Mouse (Mus musculus): ENCODE data around the gene 5730522E02Rik.

DNA sequence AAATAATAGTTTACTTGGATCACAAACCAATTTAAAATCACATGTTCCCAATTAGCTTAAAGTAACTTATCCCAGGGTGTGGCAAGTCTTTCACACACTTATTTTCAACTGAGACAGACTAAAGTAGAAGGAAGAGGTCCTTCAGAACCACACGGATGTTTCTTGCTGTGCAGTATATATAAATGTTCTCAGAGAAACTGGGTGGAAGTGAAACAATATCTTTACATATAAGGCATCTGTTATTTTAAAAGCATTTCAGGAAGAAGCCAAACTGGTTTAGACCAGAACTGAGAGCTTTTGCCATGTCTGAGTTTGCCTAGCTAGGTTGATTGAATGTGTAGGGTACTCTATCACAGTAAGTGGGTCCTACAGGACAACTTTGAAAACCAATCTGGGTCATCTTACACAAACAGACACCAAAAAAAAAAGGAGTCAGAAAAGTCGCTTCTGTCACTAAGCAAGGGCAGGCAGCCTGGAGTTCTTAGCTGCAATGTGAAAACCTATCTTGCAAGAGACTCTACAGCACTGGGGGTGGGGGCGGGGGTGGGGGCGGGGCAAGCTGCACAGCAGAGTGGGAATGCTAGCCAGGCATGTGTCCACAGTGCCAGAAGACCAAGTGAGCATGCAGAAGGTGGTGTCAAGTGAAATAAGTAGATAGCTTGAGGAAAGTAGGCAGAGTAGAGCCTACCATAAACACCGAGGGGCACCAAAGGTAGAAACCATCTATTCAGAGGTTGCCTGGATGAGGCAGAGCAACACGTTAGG, 463.3 kb downstream of the 5730522E02Rik start:
- no peak for TF ChIP-seq POLR2AphosphoS2 (IDR thresholded peaks at IDR 0.05; ENCODE audit: low read length)
- TF ChIP-seq NELFE (IDR thresholded peaks at IDR 0.05; ENCODE audit: low read depth, low read length) = no peak
- no peak for TF ChIP-seq POLR2AphosphoS5 (IDR thresholded peaks at IDR 0.05; ENCODE audit: borderline replicate concordance, low read depth, low read length)
- no peak for TF ChIP-seq POLR2A (IDR thresholded peaks at IDR 0.05; ENCODE audit: control insufficient read depth in 1 of 2, insufficient read depth in 1 of 2, low read depth in 1 of 2, low read length in 2 of 2, poor library complexity in 1 of 2)
- TF ChIP-seq CTCF (IDR thresholded peaks at IDR 0.05 in 2 of 3, conservative IDR thresholded peaks at IDR 0.05 in 1 of 3; ENCODE audit: control insufficient read depth in 1 of 3, insufficient read depth in 1 of 3, low read depth in 2 of 3, low read length in 3 of 3, poor library complexity in 1 of 3, severe bottlenecking in 1 of 3) = no peak
- no peak for TF ChIP-seq ELF1 (IDR thresholded peaks at IDR 0.05; ENCODE audit: low read depth, low read length)
- no peak for TF ChIP-seq GATA1 (IDR thresholded peaks at IDR 0.05; ENCODE audit: low read depth, low read length)
- TF ChIP-seq MAZ (IDR thresholded peaks at IDR 0.05; ENCODE audit: low read depth, low read length) = no peak

All from MEL (cell line).